Mouse (Mus musculus) spleen, embryonic (tissue): ENCODE measurements at regions not wholly inside any gene's neighbourhood (a gene's known extent, or its start where the extent isn't known, plus 50 kb on each side); places are given as distances from the start of the nearest gene placed in this dataset.

Source experiments
- CTCF ChIA-PET: fragments of 350-600 bp; sonication (Branson Sonifier 250); formaldehyde crosslinking; loops from one replicate; lab custom pipeline; 2022; lab: Charles Lee

DNA sequence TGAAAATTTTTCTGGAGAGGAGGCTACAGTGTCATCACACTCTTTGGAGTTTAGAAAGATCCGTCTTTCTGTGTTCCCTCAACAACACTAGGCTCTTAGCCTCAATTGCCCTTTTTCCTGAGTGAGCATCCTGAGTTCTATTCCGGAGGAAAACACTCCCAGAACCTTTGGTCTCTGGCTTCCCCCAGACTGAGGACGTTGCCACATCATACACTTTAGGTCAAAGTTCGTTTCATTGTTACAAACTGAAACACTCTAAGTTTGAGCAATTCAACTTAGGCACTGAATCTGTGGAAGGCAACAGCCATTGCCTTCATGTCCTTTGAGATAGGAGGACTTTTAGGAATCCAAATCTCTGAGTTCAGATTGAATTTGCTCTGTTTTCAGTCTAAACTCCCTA lies 85.0 kb downstream of the Arl4a start:
- CTCF ChIA-PET: no interaction called here

DNA sequence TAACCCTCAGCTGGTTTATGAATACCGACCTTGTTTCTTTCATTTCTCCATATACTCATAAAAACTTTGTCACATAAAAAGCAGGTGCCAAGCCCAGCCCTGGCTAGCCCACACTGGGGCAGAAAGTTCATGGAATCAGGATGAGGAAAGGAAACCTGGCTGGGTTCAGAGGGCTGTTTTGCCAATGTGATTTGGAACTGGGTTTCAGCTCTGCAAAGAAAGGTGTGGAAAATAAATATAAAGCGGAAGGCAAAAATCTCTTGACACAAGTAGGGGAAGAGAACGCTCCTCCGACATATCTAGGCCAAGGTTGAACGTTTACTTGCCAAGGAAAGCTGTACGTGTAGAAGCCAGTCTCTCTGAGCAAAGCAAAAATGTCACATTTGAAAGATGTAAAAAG lies 85.9 kb downstream of the Arl4a start:
- CTCF ChIA-PET: no interaction called here

DNA sequence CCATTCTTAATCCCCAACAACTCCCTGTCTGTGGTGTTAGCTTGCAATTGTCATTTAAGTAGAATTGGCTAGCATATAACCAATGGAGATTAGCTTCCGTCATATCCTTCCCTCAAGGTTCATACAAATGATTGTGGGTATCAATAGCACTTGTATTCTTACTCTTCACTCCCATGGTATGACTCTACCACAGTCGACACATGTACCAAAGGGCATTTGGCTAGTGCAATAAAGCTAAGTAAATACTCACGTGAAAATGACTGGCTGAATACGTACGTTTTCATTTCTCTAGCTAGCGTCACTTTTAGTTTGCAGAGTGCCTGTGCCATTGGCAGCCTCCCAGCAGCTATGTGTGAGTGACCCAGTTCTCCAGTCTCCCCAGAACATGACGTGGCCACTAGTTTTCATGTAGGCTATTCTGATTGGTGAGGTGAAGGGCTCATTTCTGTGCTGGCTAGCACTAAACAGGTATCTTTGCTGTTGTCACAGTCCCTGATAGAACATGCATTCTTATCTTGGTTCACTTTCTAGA lies 87.5 kb downstream of the Arl4a start:
- CTCF ChIA-PET: no interaction called here

DNA sequence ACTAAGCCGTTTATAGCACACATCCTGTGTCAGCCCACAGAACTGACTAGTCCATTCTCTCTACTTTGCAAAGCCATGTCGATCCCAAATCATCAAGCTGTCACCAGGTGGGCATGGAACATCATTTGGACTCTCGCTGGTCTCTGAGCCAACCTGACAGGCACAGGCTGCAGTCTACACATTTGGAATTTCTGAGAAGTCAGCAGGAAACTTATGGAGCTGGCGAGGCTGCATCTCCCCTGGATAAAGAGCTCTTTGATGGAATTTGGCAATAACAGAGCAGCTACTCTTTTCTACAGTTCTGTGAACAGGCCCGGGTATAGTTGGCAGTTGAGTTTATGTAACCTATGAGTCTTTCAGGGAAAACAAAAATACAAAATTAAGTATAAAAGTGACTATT lies 94.9 kb downstream of the Arl4a start:
- CTCF ChIA-PET: no interaction called here

DNA sequence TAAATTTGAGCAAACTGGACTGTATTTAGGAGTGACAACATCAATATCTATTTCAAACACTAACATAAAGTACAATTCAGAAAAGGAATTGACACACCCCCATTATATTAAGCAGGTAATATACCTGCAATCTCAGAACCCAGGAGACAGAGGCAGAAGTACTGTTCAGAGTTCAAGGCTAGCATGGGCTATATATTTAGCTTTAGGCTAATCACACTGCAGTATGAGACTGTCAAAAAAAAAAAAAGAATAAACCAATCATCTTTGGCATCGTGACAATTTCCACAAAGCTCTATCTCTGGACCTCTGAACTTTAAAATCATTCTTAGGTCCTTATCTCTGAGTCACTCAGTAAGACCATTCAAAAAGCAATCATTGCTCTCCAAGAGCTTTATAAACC lies 96.7 kb downstream of the Arl4a start:
- CTCF ChIA-PET: no interaction called here

DNA sequence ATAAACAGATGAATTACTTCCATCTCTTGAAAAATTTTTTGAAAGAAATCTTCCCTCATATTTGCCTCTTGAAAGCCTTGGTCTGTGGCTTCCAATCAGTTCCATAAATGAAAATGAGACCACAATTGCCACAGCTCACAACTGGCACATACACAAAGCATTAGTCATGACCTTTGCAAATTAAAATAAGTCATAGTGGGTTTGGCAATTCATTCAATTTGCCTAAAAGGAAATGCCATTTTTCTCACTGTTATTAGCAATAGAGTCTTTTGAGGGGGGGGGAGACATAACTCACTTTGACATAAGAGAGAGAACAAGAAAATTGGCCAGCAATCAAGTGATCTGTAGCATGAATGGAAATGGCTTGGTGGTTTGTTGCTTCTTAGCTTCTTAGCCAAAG lies 98.8 kb downstream of the Arl4a start:
- CTCF ChIA-PET: no interaction called here

DNA sequence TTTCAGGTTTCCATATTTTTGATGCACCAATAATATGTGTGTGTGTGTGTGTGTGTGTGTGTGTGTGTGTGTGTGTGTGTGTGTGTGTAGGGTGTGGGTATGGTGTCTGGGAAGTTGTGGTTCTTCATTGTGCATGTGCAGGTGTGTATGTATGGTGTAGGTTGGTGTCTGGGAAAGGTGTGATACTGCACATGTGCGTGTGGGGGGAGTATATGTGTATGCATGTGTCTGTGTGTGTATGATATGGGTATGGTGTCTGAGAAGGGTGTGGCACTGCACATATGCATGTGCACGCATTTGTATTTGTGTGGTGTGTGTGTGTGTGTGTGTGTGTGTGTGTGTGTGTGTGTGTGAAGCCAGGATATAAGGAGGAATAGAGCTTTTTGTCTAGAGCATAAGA lies 99.6 kb downstream of the Arl4a start:
- CTCF ChIA-PET: no interaction called here

DNA sequence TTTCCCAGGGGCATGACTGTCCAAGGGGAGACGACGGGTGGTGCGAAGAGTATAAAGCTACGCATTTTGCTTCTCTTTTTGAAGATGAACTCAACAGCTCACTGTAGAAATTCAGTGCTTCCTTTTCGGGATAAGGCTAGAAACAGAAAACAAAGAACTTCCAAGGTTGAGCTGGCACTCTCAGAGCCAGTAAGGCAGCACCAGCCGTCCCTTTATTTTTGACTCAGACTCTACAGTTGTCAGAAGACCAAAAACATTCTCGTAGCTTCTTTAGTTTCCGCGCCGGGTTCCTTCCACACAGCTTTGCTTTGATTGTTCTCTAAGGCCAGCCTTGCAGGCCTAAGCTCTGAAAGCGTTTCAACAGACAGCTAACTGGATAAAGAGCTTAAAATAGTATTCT lies 101.5 kb downstream of the Arl4a start:
- CTCF ChIA-PET: no interaction called here

DNA sequence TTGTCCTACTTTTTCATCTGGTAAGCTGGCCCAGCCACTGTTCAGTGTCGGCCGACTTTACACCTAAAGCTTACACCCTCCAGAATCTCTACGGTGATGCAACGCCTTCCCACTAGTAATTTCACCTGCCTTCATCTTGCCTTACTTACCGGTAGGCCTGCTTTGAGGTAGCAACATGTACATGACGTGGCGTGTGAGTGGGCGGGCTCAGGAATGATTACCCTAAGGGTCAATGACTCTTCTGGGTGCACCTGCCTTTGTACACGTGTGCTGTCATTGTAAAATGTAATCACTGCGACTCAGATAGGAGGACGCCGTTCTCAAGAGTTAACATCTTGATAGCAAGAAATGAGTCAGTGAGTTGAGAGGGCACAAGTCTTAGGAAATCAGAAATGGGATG lies 102.0 kb downstream of the Arl4a start:
- CTCF ChIA-PET: no interaction called here

DNA sequence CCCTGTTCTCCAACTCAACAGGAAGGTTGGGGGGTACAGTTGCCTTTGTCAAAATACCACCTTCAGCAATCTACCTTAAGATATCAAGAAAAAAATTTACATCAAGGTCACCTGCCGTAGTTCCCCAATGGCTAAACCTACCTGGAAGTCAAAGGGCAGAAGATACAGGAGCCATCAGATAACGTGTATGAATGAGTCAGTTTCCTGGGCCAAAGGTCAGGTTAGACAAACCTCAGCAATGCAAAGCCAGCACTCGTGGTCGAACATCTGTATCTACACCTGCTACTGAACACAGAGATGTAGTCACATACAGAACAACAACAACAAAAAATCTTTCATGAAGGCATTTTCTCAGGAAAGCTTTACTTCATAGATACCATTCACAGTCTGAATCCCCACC lies 102.9 kb downstream of the Arl4a start:
- CTCF ChIA-PET: no interaction called here

DNA sequence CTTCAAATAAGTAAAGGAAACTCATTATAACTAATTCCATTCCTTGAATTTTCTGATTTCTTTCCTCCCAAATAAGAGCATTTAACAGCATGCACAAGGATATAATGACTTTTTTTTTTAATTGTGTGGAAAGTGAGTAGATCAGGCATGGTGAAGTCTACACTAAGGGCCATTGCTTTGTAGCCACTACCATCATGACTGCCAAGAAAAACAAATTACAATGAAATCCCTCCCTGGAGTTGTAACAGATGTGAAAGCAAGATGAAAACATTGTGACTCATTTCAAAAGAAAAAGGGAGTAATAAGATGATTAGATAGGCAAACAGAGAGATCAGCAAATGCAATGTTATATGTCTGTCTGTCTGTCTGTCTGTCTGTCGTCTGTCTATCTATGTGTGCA lies 106.6 kb downstream of the Arl4a start:
- CTCF ChIA-PET: no interaction called here

DNA sequence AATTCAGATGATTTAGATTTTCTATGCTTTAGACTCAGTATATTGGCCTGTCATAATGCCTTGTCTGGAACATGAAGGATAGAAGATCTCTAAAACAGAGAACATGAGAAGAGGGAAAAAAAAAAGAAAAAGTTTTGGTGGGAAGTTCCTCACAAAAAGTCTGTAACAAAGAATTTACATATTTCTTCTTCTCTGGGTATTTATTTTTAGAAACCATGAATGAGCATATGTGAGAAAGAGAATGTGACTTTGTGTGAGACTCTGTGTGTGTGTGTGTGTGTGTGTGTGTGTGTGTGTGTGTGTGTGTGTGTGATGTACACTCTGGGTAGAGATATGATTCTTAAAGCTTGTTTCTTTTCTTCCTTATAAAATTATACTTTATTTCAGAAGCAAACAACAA lies 109.9 kb downstream of the Arl4a start:
- CTCF ChIA-PET: no interaction called here

DNA sequence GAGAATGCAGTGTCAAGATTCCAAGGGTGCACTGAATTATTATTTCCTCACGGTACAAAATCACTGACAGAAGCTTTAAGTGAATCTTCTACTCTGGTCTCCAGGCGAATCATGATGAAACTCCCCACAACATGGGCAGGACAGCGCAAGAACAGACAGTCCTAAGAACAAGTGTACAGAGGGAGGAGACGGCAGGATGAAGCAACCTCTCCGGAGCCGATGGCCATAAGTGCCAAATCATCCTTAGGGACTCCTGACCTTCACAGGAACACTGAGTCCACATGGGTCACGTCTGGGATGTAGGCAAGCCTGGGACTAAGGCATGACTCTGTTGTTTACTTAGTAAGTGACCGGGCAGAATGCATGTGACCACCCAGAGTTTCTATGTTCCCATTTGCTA lies 110.8 kb downstream of the Arl4a start:
- CTCF ChIA-PET: no interaction called here

DNA sequence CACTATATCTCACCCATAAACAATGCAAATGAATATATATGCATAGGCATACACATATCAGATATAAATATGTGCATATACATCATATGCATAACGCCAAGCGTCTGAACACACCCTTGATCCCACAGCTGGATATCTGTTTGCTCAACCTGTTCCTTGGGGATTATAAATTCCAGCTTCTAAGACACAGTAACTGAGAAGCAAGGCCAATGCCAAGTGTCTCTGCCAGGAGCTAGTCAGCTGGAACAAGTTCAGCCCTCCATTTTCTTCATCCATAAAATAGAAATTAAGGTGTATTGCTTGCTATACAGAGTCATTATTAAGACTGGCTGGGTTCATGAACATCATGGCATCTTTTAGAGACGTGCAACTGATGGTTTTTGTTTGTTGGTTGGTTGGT lies 116.3 kb downstream of the Arl4a start:
- CTCF ChIA-PET: no interaction called here

DNA sequence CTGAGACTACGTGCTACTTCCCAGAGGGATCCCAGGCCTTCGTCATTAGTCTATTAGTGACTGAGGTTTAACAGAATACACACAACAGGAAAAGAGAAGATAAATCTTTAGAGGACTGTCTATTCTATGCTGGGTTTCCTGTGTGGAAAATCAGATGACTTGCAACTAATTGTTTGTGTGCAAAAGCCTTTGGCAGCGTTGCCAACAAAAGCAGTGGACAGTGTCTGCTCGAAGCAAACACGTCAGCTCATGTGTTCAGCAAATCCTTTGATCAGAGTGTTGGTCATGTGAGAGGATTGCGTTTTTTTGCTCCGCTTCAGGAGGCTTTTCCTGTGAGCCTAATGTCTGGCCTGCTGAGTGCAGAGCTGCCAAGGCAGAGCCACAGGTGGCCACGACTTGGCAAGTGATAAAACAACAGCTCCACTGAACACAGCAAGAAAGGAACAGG lies 117.3 kb downstream of the Arl4a start:
- CTCF ChIA-PET: no interaction called here

DNA sequence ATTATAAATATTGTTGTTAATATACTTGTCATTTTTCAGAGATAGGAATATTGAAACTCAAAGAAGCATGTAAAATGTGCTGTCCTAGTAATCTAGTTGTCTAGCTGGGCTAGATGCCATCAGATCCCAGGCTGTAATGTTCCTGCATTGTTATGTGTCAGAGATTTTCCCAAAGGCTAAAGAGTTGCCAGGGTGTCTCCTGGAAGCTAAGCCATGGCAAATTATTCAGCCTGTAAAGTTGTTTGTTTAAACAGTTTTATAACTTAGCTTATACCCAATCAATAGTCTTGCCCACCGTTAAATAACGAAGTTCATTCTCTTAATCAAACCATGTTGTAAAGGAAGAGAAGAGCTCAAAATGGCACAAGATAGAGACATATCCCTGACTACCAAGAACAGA lies 117.9 kb downstream of the Arl4a start:
- CTCF ChIA-PET: no interaction called here

DNA sequence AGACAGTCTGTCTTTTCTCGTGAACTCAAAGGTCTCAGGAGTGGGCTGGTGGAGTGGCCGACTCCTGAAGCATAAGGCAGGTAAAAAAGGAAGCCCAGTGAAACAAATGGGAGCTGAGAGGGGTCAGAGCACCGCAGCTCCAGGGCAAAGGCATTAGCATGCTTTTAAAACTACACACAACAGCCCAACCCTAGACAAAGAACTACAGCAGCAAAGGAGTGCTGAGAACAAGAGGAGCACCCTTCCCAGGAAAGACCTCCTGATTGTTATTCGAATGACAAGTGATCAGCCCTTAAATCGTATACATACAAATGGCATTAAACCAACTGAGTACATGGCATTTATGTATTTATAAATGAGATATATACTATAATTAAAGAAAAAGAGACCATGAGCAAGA lies 149.3 kb downstream of the Arl4a start:
- CTCF ChIA-PET: no interaction called here

DNA sequence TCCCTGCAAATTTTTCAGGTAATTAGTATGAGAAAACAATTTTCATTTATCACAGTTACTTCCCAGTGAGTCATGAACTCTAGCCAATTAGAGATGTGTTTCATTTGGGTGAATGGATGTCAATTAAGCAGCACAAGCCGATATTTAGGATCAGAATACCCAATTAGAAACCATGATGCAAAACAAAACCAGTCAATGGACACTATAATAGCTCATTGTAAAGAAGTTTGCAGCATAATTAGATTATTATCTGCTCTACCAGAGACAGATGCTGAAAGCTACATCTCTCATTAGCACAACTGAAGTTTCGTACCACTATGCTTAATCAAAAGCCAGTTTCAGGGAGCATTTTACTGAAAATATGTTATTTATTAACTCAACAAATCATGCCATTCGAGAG lies 152.5 kb downstream of the Arl4a start:
- CTCF ChIA-PET: interaction anchor here (0.6 kb wide), 1 partner anchor 115 kb away, joined by 3 read pairs; no protein-coding TSS in a partner anchor

DNA sequence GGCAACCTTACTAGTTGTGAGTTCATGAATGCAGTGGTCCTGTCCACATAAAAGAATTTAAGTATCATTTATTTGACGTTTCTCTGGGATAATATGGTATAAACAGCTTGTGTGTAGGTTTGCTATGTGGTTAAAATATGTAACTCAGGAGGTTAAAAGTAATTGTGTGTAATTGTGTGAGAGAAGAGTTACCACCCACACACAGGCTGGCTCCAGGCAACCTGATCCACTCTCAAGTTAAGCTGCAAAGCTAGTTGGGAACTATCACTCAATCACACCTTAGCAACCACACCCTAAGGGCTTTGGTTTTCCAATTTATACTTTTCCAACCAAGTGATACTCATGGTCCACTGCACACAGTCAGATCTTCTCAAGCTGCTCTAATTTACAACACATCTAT lies 157.5 kb downstream of the Arl4a start:
- CTCF ChIA-PET: interaction anchor here (0.6 kb wide), 1 partner anchor 110 kb away, joined by 4 read pairs; no protein-coding TSS in a partner anchor

DNA sequence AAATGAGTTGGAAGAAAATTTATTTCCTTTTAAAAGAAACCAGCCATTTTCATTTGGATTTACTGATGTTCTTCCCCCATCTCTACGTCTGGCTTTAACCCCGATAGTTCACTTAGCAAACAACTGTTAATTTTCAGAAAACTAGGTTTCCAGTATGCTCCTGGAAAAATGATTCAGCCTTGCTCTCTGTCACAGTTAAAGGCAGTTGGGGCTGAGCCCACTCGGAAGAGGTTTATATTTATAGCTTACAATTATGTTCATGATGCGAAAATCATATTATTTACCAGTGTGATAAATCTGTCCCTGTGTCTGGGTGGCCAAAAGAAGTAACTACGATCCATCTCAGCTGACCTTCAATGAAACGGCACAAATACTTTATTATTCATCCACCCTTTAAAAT lies 163.9 kb downstream of the Arl4a start:
- CTCF ChIA-PET: no interaction called here

DNA sequence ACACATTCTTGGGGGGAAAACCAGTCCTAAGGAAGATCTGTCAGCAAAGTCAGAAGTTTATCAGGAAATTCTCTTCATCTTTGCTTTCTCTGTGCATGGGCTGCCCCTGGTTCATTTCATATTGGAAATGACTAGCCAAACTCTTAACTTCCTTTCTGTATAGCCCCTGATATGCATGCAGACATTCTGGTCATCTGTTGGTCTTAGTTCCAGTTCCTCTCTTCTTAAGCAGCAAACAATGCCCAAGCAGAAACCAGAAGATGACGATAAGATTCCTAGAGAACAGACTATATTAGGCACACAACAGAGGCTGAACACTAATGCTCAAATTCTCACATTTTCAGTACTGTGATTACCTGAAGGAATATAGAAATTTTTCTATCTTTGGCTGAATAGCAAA lies 176.0 kb downstream of the Arl4a start:
- CTCF ChIA-PET: no interaction called here

DNA sequence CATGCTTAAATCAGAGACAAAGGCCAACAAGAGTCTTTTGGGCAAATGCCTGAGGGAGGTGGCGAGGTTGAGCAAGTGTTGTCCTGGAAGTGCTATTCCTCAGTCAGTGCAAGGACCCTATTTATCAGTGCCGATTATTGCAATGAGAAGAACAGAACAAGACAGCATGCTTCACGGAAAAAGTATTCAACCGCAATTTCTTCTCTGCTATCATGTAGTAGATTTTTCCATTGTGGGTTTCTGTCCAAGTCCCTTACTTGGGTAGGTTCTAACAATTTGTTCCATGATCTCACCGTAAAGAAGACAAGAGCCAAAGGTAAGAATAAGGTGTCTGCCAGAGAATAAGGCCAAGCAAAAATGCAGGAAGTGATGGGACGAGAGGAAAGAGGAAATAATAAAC lies 186.2 kb downstream of the Arl4a start:
- CTCF ChIA-PET: no interaction called here

DNA sequence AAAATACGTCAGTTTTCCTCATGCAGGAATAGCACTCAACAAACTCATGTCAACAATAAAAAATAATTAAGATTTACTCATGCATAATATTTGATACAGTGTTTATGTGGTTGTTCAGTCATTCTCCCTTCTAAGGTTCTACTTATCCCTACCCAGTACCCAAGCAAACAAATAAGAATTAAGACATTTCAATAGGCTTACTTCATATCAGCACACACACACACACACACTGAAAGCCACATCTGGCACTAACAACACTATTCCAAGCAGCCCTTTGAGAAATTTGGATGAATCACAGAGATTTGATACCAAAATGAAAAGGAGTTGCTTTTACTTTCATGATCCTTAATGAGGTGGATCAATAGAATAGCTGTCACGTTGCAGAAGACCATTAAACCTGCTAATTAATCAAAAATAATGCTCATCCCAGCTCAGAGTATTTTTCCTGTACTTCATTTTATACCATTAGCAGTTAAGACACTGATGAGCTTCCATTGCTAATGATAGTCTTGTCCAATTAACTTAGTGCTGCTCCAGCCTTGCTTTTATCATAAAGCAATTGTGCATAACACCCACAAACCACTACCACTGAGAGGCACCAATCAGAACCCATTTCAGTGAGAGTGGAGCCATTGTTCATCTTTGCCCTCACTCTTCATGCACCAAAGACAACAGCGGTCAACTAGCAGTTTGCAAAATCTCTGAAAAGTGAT lies 188.3 kb downstream of the Arl4a start:
- CTCF ChIA-PET: no interaction called here

DNA sequence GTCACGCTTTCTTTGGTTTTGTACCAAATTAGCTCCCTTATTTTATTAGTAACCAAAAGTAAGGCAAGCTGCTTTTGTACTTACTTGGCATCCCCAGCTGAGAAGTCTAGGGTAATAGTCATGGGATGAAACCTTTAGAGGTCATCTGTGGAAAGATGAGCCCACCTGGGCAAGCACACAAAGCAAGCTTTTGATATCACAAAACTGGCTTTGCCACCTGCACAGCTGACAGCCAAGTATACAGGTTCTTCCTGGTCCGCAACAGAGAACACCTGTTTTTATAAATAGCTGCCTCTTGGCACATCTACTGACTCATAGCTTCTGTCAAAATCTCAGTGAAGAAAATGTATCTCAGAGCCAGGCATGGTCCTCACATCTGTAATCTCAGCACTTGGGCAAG lies 197.2 kb downstream of the Arl4a start:
- CTCF ChIA-PET: no interaction called here
